8 mouse cellular contexts compared by ENCODE assay signal in the genomic region with DNA sequence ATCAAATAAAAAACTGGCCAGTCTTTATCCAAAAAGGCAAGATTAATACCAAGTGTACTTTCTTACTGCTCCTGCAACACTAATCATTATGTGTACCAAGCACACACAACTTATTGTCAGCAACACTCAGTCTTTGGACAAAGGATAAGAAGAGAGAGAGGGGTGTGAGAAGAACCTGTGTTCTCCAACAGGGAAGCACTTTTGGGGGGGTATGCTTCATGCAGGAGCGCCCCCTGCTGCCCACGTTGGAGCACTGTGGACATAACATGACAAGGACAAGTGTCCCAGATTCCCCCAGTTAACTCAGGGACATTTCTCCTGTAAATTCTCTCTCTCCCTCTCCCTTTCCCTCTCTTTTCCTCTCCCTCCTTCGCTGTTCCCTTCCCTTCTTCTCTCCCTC. TPM values are rescaled to one million over a fixed set of nuclear protein-coding genes. Genes with fewer than 3 reads are reported as not detected.
DNase-seq lines count a peak whose midpoint lies in the region; ATAC-seq and TF ChIP-seq lines count a peak whose summit lies in the region.

No protein-coding gene starts in this region.

- 6% methylated on average over 3 of the region's 3 CpGs for WGBS in forebrain, embryonic 14.5 days
- 0% methylated on average over 3 of the region's 3 CpGs for WGBS in forebrain, embryonic 16.5 days
- WGBS in hindbrain, embryonic 16.5 days: 1% methylated on average over 3 of the region's 3 CpGs
- 0% methylated on average over 2 of the region's 3 CpGs for WGBS in midbrain, embryonic 16.5 days

- peak; percentile 63 for TF ChIP-seq CTCF in cortical plate, adult 2 months (IDR thresholded peaks at IDR 0.05; ENCODE audit: extremely low read depth, insufficient read depth, low read length)

- no peak overlapping the region for H3K4me3 ChIP-seq in forebrain, embryonic 14.5 days (ENCODE audit: low read depth, low read length)
- no peak overlapping the region for H3K4me3 ChIP-seq in forebrain, embryonic 16.5 days (replicated peaks; ENCODE audit: low read length)
- H3K4me3 ChIP-seq in cortical plate, adult 2 months (ENCODE audit: insufficient read depth, low read length): peak overlapping the region; percentile 75; the same call in 1 of the 2 replicates
- H3K4me3 ChIP-seq in hindbrain, embryonic 16.5 days (ENCODE audit: low read length): no peak overlapping the region
- peak overlapping the region; percentile 62 for H3K4me3 ChIP-seq in midbrain, embryonic 16.5 days (ENCODE audit: low read depth, low read length)

- H3K27me3 ChIP-seq in forebrain, embryonic 14.5 days (replicated peaks; ENCODE audit: control insufficient read depth, insufficient read depth, low read length): no peaks in the 10 kb centered on the region
- H3K27me3 ChIP-seq in forebrain, embryonic 16.5 days (replicated peaks; ENCODE audit: control insufficient read depth, insufficient read depth, low read length): no peaks in the 10 kb centered on the region
- H3K27me3 ChIP-seq in hindbrain, embryonic 16.5 days (replicated peaks; ENCODE audit: control insufficient read depth, insufficient read depth, low read length): no peaks in the 10 kb centered on the region
- no peaks in the 10 kb centered on the region for H3K27me3 ChIP-seq in midbrain, embryonic 16.5 days (ENCODE audit: control insufficient read depth, insufficient read depth, low read depth, low read length)

- no peak for ATAC-seq in forebrain, embryonic 14.5 days
- no peak for ATAC-seq in forebrain, embryonic 16.5 days
- ATAC-seq in hindbrain, embryonic 16.5 days: no peak
- ATAC-seq in midbrain, embryonic 16.5 days: no peak

- no peak overlapping the region for H3K27ac ChIP-seq in forebrain, embryonic 14.5 days (ENCODE audit: low read depth, low read length)
- no peak overlapping the region for H3K27ac ChIP-seq in forebrain, embryonic 16.5 days (ENCODE audit: low read length)
- no peak overlapping the region for H3K27ac ChIP-seq in cortical plate, adult 2 months (ENCODE audit: insufficient read depth, low read length)
- H3K27ac ChIP-seq in hindbrain, embryonic 16.5 days (ENCODE audit: low read depth, low read length): no peak overlapping the region
- no peak overlapping the region for H3K27ac ChIP-seq in midbrain, embryonic 16.5 days (ENCODE audit: low read length)

- H3K4me2 ChIP-seq in forebrain, embryonic 14.5 days (ENCODE audit: low read length): no peak overlapping the region
- no peak overlapping the region for H3K4me2 ChIP-seq in forebrain, embryonic 16.5 days (ENCODE audit: low read length)
- H3K4me2 ChIP-seq in hindbrain, embryonic 16.5 days (ENCODE audit: low read length): peak overlapping the region; percentile 67
- H3K4me2 ChIP-seq in midbrain, embryonic 16.5 days (ENCODE audit: low read length): peak overlapping the region; percentile 79

- H3K9ac ChIP-seq in forebrain, embryonic 14.5 days (ENCODE audit: low read length): no peak overlapping the region
- no peak overlapping the region for H3K9ac ChIP-seq in forebrain, embryonic 16.5 days (replicated peaks; ENCODE audit: low read depth, low read length)
- H3K9ac ChIP-seq in hindbrain, embryonic 16.5 days (ENCODE audit: low read depth, low read length): no peak overlapping the region
- no peak overlapping the region for H3K9ac ChIP-seq in midbrain, embryonic 16.5 days (ENCODE audit: low read depth, low read length)

- TF ChIP-seq POLR2A in cortical plate, adult 2 months (IDR thresholded peaks at IDR 0.05; ENCODE audit: extremely low read depth, insufficient read depth, low read length): no peak

- peak; percentile 62 for DNase-seq in forebrain, embryonic 14.5 days (ENCODE audit: low spot score)
- DNase-seq in ovary, postnatal 36 days (ENCODE audit: low spot score): peak; percentile 50
- DNase-seq in ovary, postnatal 10 days (ENCODE audit: low spot score): no peak
- DNase-seq in thymus, postnatal 0 days (ENCODE audit: low spot score): no peak

- no peaks in the 10 kb centered on the region for H3K36me3 ChIP-seq in forebrain, embryonic 14.5 days (ENCODE audit: control insufficient read depth, insufficient read depth, low read length)
- no peaks in the 10 kb centered on the region for H3K36me3 ChIP-seq in forebrain, embryonic 16.5 days (ENCODE audit: control insufficient read depth, insufficient read depth)
- no peaks in the 10 kb centered on the region for H3K36me3 ChIP-seq in hindbrain, embryonic 16.5 days (ENCODE audit: control insufficient read depth, insufficient read depth, low read length)
- no peaks in the 10 kb centered on the region for H3K36me3 ChIP-seq in midbrain, embryonic 16.5 days (ENCODE audit: control insufficient read depth, insufficient read depth, low read length)

- H3K4me1 ChIP-seq in forebrain, embryonic 14.5 days (ENCODE audit: control insufficient read depth, insufficient read depth, low read length): peaks cover 12% of the 10 kb centered on the region; the same call in 1 of the 2 replicates
- H3K4me1 ChIP-seq in forebrain, embryonic 16.5 days (replicated peaks; ENCODE audit: control insufficient read depth, insufficient read depth, low read length): peaks cover 19% of the 10 kb centered on the region
- H3K4me1 ChIP-seq in cortical plate, adult 2 months (ENCODE audit: control insufficient read depth, insufficient read depth, low read length): peaks cover 2% of the 10 kb centered on the region; the same call in 1 of the 2 replicates
- H3K4me1 ChIP-seq in hindbrain, embryonic 16.5 days (ENCODE audit: control insufficient read depth, insufficient read depth, low read depth, low read length): peaks cover 6% of the 10 kb centered on the region
- peaks cover 25% of the 10 kb centered on the region for H3K4me1 ChIP-seq in midbrain, embryonic 16.5 days (ENCODE audit: control insufficient read depth, insufficient read depth, low read length)

- no peaks in the 10 kb centered on the region for H3K9me3 ChIP-seq in forebrain, embryonic 14.5 days (replicated peaks; ENCODE audit: control insufficient read depth, low read length)
- no peaks in the 10 kb centered on the region for H3K9me3 ChIP-seq in forebrain, embryonic 16.5 days (ENCODE audit: control insufficient read depth, low read length)
- no peaks in the 10 kb centered on the region for H3K9me3 ChIP-seq in hindbrain, embryonic 16.5 days (ENCODE audit: control insufficient read depth, low read length)
- no peaks in the 10 kb centered on the region for H3K9me3 ChIP-seq in midbrain, embryonic 16.5 days (replicated peaks; ENCODE audit: control insufficient read depth, low read length, poor library complexity, severe bottlenecking)

RNA-seq across cellular contexts. Expression of a gene that starts 3.7 kb away (rescaled TPM):
- 12.9 and 19.1 TPM in 2 replicates for polyA plus RNA-seq in forebrain, embryonic 14.5 days (2014; fragmentation: Nextera tagmentation; extraction: Ambion mirVana)
- 24.2 and 32.3 TPM in 2 replicates for polyA plus RNA-seq in forebrain, embryonic 16.5 days (2015; fragmentation: Nextera tagmentation; extraction: Ambion mirVana)
- 48.1 and 49.9 TPM in 2 replicates for polyA plus RNA-seq in cortical plate, adult 2 months (2012; rRNA removed)
- 17.3 and 19.7 TPM in 2 replicates for polyA plus RNA-seq in hindbrain, embryonic 16.5 days (2015; fragmentation: Nextera tagmentation; extraction: Ambion mirVana)
- 47.4 and 50.8 TPM in 2 replicates for polyA plus RNA-seq in midbrain, embryonic 16.5 days (2015; fragmentation: Nextera tagmentation; extraction: Ambion mirVana)
- polyA plus RNA-seq in thymus, postnatal 0 days (2015; fragmentation: Nextera tagmentation; extraction: Ambion mirVana): 0.06 TPM in 1 of 2 replicates, not detected in the other

Comparison
In these comparisons a context has a peak if more than half of its experiments do, and no peak if none do; other contexts are left out.
1. DNase-seq: peak in forebrain, embryonic 14.5 days (single experiment) and ovary, postnatal 36 days (single experiment); none in ovary, postnatal 10 days (single experiment) and thymus, postnatal 0 days (single experiment).
2. H3K4me2 ChIP-seq: peak in hindbrain, embryonic 16.5 days (single experiment) and midbrain, embryonic 16.5 days (single experiment); none in forebrain, embryonic 14.5 days (single experiment) and forebrain, embryonic 16.5 days (single experiment).
3. H3K4me3 ChIP-seq: peak in cortical plate, adult 2 months (single experiment) and midbrain, embryonic 16.5 days (single experiment); none in forebrain, embryonic 14.5 days (single experiment), forebrain, embryonic 16.5 days (single experiment) and hindbrain, embryonic 16.5 days (single experiment).
4. RNA of a gene that starts 3.7 kb away (polyA plus RNA-seq): 47.4 to 50.8 TPM in midbrain, embryonic 16.5 days, 48.1 to 49.9 TPM in cortical plate, adult 2 months, 24.2 to 32.3 TPM in forebrain, embryonic 16.5 days, 17.3 to 19.7 TPM in hindbrain, embryonic 16.5 days and 12.9 to 19.1 TPM in forebrain, embryonic 14.5 days; 0.06 TPM in thymus, postnatal 0 days; every median in the first group is over 10 times any median in the second.